Mouse (Mus musculus): ENCODE data around the gene Eif3l.

The Eif3l gene

DNA sequence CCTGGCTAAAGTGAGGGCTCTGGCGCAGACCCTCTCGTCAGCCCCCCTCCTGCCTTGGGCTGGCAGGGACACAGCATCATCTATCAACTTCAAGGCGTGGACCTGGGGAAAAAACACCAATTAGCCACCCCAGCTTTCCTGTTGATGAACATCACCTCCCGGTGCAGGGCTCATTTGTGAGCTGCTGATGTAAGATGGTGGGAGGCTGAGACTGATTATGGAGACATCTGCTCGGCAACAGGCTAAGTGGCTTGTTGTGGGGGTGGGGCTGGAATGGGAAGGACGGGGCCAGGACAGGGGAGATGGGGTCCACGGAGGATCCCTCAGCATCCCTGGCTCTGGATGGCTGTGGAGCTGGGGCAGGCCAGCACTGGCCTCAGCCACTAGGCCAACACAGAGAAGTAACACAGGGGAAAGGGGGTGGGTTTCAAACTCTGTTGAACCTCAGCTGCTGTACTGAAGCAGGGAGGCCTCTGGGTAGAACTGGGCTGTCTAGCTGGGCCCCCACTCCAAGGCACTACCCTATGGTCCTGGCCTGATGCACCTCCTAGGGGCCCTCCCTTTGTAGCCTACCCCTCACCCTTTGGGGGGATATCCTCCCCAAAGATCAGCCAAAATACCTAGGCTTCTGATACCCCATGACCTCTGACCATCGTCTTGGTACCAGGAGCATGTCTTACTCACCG is 24.7 kb upstream of the Eif3l start:
- no peak for DNase-seq (ENCODE audit: low spot score in 2 of 2)

DNA sequence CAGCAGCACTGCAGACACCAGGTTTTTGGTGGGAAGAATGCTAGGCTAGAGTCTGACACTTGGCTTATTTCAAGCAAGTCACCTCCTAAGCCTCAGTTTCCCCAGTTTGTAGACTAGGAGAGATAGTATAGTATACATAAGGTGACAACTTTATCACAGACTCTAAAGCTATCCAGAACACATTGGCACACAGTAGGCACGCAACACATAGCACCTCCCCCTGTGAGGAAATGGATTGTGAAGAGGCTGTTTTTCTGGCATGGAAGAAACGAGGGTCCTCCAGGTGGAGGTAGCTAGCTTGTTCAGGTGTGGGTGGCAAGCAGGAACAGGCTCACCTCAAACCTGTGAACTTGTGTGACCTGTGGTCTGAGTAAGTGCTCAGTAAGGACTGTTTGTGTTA is 24.0 kb upstream of the Eif3l start:
- DNase-seq (ENCODE audit: low spot score in 2 of 2) = no peak

DNA sequence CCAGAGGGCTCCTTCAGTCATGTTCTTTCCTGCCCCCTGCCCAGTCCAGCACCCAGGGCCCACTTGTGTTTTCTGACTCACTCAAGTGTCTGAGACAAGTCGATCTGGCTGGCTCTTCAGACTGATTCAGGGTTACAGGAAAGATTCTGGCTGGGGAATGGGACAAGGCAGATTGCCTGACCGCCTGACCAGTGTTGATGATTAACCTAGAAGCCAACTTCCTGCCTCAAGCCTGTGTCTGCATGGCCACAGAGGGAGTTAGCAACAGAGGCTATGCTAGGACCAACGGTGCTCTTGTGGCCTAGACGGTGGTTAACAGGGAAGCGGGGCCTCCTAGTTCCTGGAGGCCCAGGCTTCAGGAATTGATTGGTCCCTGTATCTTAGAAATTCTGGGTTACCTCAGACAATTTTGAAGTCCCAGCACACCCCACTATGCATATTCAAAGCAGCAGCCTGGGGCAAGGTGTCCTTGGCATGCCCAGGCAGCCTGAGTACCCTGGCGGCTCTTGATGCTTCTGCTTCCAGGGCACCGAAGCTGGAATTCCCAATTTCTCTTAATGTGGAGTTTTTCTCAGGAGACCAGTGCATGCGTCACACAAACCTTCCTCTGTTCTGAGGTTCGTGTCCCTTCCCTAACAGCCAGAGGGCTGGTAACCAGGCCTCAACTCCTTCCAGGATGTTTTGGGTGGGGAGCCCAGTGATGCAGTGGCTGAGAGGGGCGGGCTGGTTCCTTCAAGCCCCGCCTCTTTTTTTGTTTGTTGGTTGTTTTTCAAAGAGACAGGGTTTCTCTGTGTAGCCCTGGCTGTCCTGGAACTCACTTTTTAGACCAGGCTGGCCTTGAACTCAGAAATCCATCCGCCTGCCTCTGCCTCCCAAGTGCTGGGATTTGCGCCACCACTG is 23.3 kb upstream of the Eif3l start:
- no peak for DNase-seq (ENCODE audit: low spot score in 2 of 2)

DNA sequence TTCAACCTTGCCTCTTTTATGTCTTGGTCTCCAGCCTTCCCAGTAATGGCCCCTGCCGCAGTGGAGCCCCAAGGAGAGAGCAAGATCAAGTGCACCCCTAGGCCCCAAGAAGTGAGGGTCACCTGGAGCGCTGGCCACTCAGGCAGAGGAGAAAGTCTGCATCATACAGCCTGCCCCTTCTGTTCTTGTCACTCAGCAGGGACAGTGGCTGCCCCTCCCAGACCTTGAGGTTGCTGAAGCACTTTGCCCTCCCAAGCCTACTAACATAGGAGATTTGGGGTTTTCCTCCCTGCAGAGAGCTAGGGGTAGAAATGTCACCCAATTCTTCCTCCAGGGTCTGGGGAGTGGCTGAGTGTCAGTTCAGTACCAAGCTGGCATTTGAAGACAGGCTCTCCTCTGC is 22.6 kb upstream of the Eif3l start:
- no peak for DNase-seq (ENCODE audit: low spot score in 2 of 2)

GRCm38 (mm10) chr15:79056601-79057000 is 18.4 kb upstream of the Eif3l start:
- DNase-seq (ENCODE audit: low spot score in 2 of 2) = no peak

DNA sequence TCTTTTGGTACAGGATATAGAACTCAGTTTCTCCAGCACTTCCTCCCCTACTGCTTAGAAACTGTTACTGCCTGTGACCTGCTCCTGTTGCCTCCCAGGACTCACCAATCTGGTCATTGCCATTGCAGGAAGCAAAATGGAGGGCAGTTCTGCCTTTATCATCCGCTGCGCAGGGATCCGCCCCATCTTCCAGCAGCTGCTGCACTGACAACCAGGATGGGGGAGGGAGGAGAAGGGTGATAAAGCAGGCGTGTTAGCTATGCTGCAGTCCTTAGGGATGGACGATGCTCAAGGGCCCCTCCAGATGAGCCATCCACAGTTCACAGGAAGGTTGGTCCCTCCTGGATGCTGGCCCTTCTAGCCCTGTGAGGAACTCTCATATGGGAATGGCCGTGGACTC is 17.1 kb upstream of the Eif3l start:
- DNase-seq (ENCODE audit: low spot score in 2 of 2) = no peak

GRCm38 (mm10) chr15:79060887-79061565 is 14.0 kb upstream of the Eif3l start:
- DNase-seq (ENCODE audit: low spot score in 2 of 2) = no peak

GRCm38 (mm10) chr15:79062376-79063159 is 12.4 kb upstream of the Eif3l start, which contains the start of gene Ankrd54:
TSS of gene Ankrd54 (minus strand) at chr15:79062893.
- peak; percentile 99 for DNase-seq (ENCODE audit: low spot score in 2 of 2)

GRCm38 (mm10) chr15:79063160-79063740 is 11.7 kb upstream of the Eif3l start:
- no peak for DNase-seq (ENCODE audit: low spot score in 2 of 2)

DNA sequence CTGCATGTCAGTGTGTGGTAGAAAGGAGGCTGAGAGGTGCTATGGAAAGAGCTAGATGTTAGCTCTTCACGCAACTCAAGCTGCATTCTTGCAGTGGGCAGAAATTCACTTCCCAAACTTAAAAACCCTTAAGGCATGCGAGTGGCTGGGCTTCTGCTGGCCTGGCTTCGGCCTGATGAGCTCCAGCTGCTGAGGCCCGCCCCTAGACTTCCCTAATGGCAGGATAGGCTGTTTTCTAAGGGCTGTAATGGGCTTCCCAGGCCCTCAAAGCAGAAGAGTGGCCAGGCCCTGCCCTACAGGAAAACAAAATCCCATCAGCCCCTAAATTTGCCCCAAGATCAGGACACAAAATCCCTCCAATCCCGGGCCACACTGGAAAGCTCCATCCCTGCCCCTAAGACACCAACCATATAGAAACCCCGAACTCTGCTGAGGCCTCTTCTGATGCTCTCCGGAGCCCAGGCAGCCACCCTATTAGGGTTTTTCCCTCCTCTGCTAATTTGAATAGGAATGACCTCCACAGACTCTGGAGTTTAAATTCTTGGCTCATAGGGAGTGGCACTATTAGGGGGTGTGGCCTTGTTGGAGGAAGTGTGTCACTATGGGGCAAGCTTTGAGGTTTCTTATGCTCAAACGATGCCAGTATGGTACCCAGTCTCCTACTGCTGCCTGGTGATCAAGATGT is 9.8 kb upstream of the Eif3l start:
- DNase-seq (ENCODE audit: low spot score in 2 of 2) = no peak

GRCm38 (mm10) chr15:79066276-79066675 is 8.7 kb upstream of the Eif3l start:
- DNase-seq (ENCODE audit: low spot score in 2 of 2) = no peak

DNA sequence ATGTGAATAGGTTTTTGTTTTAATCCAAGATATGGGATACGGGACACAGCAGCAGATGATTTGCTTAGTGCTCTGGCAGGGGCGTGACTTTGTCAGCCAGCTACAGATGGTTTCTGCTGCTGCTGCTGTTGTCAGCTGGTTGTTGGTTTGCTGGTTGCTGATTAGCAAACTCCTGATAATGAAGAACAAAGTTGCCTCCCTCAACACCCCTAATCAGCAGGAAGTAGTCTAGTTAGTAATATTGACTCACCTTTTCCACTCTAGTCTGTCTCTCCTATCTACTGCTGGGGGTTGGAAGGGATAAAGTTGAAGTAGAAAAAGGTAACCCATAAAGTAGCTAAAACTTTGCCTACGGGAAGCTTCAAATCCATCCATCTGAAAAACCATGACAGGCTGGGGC is 7.3 kb upstream of the Eif3l start:
- no peak for DNase-seq (ENCODE audit: low spot score in 2 of 2)

DNA sequence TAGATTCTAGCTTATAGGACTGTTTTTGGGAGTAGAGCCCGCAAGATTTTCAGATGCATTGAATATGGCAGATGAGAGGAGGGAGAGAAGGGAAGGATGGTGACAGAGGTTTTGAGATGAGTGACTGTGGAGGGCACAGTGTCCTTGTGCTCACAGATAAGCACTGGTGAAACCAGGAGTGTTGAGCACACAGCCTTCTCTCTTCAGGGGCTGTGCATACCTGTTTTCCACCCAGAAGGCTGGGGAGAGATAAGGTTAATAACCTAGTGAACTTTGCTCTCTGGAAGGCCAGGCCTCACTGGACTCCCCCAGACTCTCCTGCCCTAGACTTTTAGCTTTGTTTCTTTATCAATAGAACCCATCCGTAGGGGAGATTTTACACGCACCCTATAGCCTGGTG is 6.6 kb upstream of the Eif3l start:
- DNase-seq (ENCODE audit: low spot score in 2 of 2) = no peak

GRCm38 (mm10) chr15:79071117-79072039 is 3.6 kb upstream of the Eif3l start:
- no peak for DNase-seq (ENCODE audit: low spot score in 2 of 2)

DNA sequence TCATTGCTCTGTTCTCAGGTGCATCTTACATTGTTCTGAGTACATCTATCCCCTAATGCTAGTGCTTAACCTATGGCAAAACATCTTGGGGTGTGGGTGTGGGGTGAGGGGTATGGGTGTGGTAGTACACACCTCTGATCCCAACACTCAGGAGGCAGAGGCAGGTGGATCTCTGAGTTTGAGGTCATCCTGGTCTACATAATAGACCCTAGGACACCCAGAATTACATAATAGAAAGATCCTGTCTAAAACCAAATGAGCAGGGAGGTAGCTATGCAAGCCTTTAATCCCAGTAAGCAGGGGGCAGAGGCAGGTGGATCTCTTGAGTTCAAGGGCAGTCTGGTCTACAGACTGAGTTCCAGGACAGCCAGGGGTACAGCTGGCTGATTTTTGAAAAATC is 1.2 kb upstream of the Eif3l start:
- no peak for DNase-seq (ENCODE audit: low spot score in 2 of 2)

DNA sequence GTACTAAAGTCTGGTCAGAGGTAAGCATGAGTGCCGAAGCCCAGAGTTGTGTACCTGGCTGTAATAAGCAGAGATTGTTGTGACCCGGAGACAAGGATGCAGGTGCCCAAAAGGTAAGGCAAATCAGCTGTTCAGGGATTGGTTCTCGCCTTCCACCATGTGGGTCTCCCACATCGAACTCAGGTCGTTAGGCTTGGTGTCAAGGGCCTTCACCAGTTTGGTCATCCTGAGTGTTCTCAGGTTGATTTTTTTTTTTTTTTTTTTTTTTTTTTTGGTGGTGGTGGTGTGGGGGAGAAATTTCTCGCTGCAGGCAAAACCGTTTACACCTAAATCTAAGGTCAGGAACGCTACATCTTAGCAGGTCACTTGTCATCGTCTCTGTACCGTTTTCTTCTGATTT is 533 bp upstream of the Eif3l start:
- no peak for DNase-seq (ENCODE audit: low spot score in 2 of 2)

DNA sequence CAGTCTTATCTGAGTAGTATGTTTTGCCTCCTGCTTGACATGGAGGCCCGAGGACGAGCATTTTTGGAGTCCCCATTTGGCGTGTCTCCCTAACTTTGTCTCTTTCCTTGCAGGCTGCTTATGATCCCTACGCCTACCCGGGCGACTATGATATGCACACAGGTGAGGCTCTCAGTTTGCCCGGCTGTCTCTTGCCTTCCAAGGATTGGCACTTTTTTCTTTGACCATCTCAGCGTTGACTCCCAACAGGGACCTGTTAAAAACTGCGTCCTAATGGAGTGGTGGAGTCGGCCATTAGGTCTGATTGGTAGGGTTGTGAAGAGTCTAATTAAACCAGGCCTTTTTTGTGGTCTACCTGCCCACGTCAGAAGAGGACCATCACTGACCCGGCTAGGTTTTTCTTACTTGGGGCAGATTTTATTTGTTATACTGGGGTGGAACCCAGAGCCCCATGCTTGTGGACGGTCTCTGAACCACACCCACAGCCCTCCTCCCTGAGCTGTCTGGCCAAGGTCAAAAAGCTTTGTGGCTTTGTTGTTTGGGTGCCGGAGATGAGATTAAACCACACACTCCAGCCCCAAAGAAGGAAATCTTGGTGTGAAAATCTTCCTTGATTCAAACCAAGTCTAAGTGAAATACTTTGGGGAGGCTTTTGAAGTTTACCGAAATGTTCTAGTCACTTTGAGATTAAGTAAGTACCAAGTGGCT is 833 bp downstream of the Eif3l start:
- no peak for DNase-seq (ENCODE audit: low spot score in 2 of 2)

DNA sequence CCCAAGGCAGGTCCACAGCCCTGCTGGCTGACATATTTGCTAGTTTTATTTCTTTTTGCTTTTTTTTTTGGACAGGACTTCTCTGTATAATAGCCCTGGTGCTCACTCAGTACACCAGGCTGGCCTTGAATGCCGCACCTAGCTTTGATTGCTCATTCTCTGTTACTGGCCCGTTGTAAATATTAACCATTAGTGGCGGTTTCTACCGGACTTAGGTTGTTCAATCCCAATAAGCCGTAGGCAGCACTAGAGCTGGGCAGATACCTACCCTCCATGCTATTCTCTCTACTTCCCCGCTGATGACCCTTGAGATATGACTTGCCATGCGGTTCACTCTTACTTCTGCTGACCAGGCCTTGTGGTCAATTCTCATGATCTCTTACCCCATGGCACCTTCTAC is 4.6 kb downstream of the Eif3l start:
- DNase-seq (ENCODE audit: low spot score in 2 of 2) = no peak

GRCm38 (mm10) chr15:79092284-79092683 is 17.3 kb downstream of the Eif3l start:
- no peak for DNase-seq (ENCODE audit: low spot score in 2 of 2)

Measured in right cerebral cortex, postnatal 36 days (tissue).